Mouse (Mus musculus): ENCODE measurements around the gene Sltm.

- no peak for TF ChIP-seq CTCF (IDR thresholded peaks at IDR 0.05; ENCODE audit: control insufficient read depth, insufficient read depth, insufficient replicate concordance, low read depth, low read length)
- TF ChIP-seq POLR2A (IDR thresholded peaks at IDR 0.05; ENCODE audit: control insufficient read depth, low read depth, low read length): no peak
Measured at GRCm38 (mm10) chr9:70585172-70585571, 42.6 kb downstream of the Sltm start.
